Mouse (Mus musculus) spleen, adult 2 months (tissue): ENCODE data around the gene Icosl. TPM values are rescaled to one million over a fixed set of nuclear protein-coding genes. Genes with fewer than 3 reads are reported as not detected.

Source experiments
- DNase-seq, 2 experiments: peaks; one replicate each; pipeline versions ENCODE4 v3.0.0 to v3.0.0-alpha.2; 2012 to 2021; ENCODE audit warnings: low spot score in 2 of 2, low read depth in 1 of 2
- H3K27ac ChIP-seq: fragments of 200-500 bp; 2 replicates; pipeline ENCODE4 v1.5.1; 2012; ENCODE audit warnings: low read length, inconsistent platforms; ENCODE audit not compliant: insufficient read depth
- H3K27me3 ChIP-seq: fragments of 200-500 bp; 2 replicates; pipeline ENCODE4 v1.6.1; 2012; ENCODE audit warnings: mild to moderate bottlenecking, moderate library complexity, low read length, inconsistent platforms; ENCODE audit not compliant: control insufficient read depth, insufficient read depth
- H3K36me3 ChIP-seq: fragments of 200-500 bp; 2 replicates; pipeline ENCODE4 v1.6.1; 2012; ENCODE audit warnings: mild to moderate bottlenecking, low read length, inconsistent platforms; ENCODE audit not compliant: control insufficient read depth, insufficient read depth
- H3K4me1 ChIP-seq: fragments of 200-500 bp; 2 replicates; pipeline ENCODE4 v1.6.1; 2011; ENCODE audit warnings: inconsistent platforms; ENCODE audit not compliant: control insufficient read depth, insufficient read depth, insufficient read length
- H3K4me3 ChIP-seq: fragments of 200-500 bp; 2 replicates; pipeline ENCODE4 v1.5.1; 2011; ENCODE audit warnings: mild to moderate bottlenecking, inconsistent platforms; ENCODE audit not compliant: insufficient read depth, insufficient read length; ENCODE audit errors: extremely low read depth
- CTCF ChIP-seq: fragments of 200-500 bp; IDR thresholded peaks from 2 replicates; pipeline ENCODE4 v1.5.1; 2011; ENCODE audit warnings: mild to moderate bottlenecking, inconsistent platforms; ENCODE audit not compliant: insufficient read depth, insufficient read length, insufficient replicate concordance; ENCODE audit errors: extremely low read depth
- POLR2A ChIP-seq: fragments of 200-500 bp; IDR thresholded peaks from 2 replicates; pipeline ENCODE4 v1.6.1; 2011; ENCODE audit warnings: low read depth, low read length, inconsistent platforms
- WGBS: fragments of 180-500 bp; shearing (Covaris S2); methylation state at CpG from one replicate; pipeline ENCODE4 v1.1.7; 2018; 5-methylcytosine and 5-hydroxymethylcytosine counted together
- polyA plus RNA-seq: library from polyadenylated mRNA; depleted of rRNA; stranded (reverse); fragments of >200 nt; gene quantifications from 2 replicates; pipeline ENCODE4 v1.2.3, GENCODE M21; 2012

Icosl gene
- polyA plus RNA-seq, 1 experiment, result 82.7 TPM

GRCm38 (mm10) chr10:78041647-78042046 is 27.5 kb upstream of the Icosl start, which contains the start of gene Dnmt3l:
Gene Dnmt3l, plus strand, starts transcription at chr10:78041947.
- DNase-seq, result no peak
- H3K27me3 ChIP-seq, result no peaks in the 10 kb centered on the region
- no peak within 1 kb of the TSS for H3K27ac ChIP-seq
- 0 out of 2 replicates have a peak, but pooled peaks cover 2% of the 10 kb centered on the region for H3K4me1 ChIP-seq
- H3K4me3 ChIP-seq, result no peak within 1 kb of the TSS
- WGBS, result 94% methylated on average over 5 of the region's 5 CpGs
- no peak for TF ChIP-seq CTCF
- no peak for TF ChIP-seq POLR2A
- no peaks in the 10 kb centered on the region for H3K36me3 ChIP-seq

DNA sequence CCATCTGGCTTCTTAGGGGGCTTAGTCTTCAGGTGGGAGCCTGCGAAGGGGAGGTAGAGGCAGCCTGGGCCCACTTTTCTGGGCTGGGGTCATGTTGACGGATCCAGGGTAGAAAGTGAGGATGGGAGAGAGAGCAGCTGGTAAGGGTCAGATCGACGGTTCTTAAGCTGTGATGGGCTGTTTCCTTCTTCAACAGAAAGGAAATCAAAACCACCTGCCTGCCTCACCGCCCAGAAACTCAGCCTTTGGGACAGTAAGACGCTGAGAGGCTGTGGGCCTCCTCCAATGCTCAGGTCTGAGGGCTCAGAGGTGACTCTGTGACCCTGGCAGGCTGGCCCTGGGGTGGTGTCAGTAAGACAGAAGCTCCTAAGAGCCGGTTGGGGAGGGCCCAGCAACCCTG is 27.0 kb upstream of the Icosl start:
- 31% methylated on average over 7 of the region's 7 CpGs for WGBS
- Histone ChIP-seq H3K4me1 (0 out of 2 replicates have a peak, but pooled peaks cover 2% of the 10 kb centered on the region), H3K4me3 (no peak overlapping the region), H3K27ac (no peak overlapping the region), H3K27me3 (no peaks in the 10 kb centered on the region), H3K36me3 (no peaks in the 10 kb centered on the region)
- TF ChIP-seq CTCF (no peak), POLR2A (no peak)
- DNase-seq, result no peak

DNA sequence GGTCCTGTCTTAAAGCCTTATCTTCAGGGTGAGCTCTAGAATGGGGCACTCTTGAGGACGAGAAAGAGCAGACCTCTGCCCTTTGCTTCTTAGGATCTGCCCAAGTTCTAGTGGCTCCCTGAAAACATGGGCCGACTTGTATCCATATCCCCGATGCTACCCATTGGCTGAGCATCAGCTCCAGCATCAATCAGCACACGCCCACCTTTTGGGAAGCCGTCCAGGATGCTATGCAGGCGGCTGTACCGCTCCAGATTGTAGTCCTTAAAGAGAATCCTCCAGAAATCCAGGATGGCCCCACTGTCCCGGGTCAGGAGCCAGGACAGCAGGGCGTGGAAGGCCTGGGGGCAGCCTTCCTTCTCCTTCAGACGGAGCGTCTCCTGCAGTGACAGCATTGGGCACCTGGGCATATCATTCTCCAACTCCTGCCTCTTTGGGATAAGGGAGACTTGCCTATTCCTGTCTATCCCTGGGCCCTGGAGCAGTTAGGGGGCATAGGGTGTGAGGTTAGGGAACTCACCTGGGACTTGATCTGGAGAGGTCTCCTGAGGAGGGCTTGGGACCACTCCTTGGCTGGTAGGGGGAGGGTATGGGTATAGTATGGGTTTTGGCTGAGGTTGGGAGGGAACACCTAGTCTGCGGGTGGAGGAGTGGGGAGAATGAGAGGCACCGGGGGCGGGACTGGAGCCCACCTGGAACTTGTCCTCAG is 26.3 kb upstream of the Icosl start:
- no peak overlapping the region for H3K4me3 ChIP-seq
- H3K4me1 ChIP-seq, result 0 out of 2 replicates have a peak, but pooled peaks cover 2% of the 10 kb centered on the region
- 83% methylated on average over 14 of the region's 14 CpGs for WGBS

GRCm38 (mm10) chr10:78043406-78043836 is 25.7 kb upstream of the Icosl start, which contains the start of gene Aire:
Gene Aire, minus strand, starts transcription at chr10:78043610.
- 6% methylated on average over 27 of the region's 27 CpGs for WGBS
- no peak within 1 kb of the TSS for H3K27ac ChIP-seq
- H3K27me3 ChIP-seq, result no peaks in the 10 kb centered on the region
- peak; percentile 50 to 67 for DNase-seq
- TF ChIP-seq POLR2A (no peak), CTCF (peak; percentile 91)
- H3K4me1 ChIP-seq, result 0 out of 2 replicates have a peak, but pooled peaks cover 2% of the 10 kb centered on the region
- H3K36me3 ChIP-seq, result no peaks in the 10 kb centered on the region
- H3K4me3 ChIP-seq, result 0 out of 2 replicates have a peak within 1 kb of the TSS, but pooled peaks have one; percentile 1

More for the DNA sequence above, 26.3 kb upstream of the Icosl start:
- Histone ChIP-seq H3K27ac (no peak overlapping the region), H3K36me3 (no peaks in the 10 kb centered on the region), H3K27me3 (no peaks in the 10 kb centered on the region)
- TF ChIP-seq CTCF (no peak), POLR2A (no peak)
- DNase-seq, result no peak

- 81% methylated on average over 1 of the region's 1 CpGs for WGBS
- H3K4me3 ChIP-seq, result no peak overlapping the region
- H3K36me3 ChIP-seq, result no peaks in the 10 kb centered on the region
- no peaks in the 10 kb centered on the region for H3K27me3 ChIP-seq
- H3K27ac ChIP-seq, result no peak overlapping the region
- no peak for DNase-seq
- no peak for TF ChIP-seq POLR2A
- TF ChIP-seq CTCF, result no peak
- H3K4me1 ChIP-seq, result 0 out of 2 replicates have a peak, but pooled peaks cover 2% of the 10 kb centered on the region
Observed at GRCm38 (mm10) chr10:78044531-78044930, 24.6 kb upstream of the Icosl start.

DNA sequence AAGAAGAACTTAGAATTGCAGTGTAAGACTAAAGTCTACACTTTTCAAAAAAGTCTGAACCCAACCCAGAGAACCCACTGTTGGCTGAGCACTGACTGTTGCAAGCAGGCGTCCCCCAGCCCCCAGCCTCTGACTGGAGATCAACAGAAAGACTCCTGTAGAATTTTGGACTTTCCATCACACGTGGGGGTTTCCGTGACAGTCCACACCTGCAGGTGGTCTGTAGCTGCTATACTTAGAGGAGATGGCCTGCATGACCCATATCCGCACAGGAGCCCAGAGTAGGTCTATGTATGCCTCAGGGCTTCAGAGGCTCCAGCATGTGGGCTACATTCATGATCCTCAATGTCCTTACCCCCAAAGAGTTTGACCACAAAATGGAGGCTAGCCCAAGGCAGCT is 22.7 kb upstream of the Icosl start:
- 0 out of 2 replicates have a peak, but pooled peaks cover 2% of the 10 kb centered on the region for H3K4me1 ChIP-seq
- no peak overlapping the region for H3K4me3 ChIP-seq
- TF ChIP-seq POLR2A (no peak), CTCF (no peak)
- no peak for DNase-seq
- H3K27ac ChIP-seq, result no peak overlapping the region
- WGBS, result 83% methylated on average over 4 of the region's 4 CpGs
- no peaks in the 10 kb centered on the region for H3K36me3 ChIP-seq
- H3K27me3 ChIP-seq, result no peaks in the 10 kb centered on the region
